Mouse (Mus musculus): Measurements from ENCODE around the gene Slc23a2.
A peak's percentile ranks its signal among the peaks of the same experiment; 100 is the strongest.

Slc23a2 gene

DNA sequence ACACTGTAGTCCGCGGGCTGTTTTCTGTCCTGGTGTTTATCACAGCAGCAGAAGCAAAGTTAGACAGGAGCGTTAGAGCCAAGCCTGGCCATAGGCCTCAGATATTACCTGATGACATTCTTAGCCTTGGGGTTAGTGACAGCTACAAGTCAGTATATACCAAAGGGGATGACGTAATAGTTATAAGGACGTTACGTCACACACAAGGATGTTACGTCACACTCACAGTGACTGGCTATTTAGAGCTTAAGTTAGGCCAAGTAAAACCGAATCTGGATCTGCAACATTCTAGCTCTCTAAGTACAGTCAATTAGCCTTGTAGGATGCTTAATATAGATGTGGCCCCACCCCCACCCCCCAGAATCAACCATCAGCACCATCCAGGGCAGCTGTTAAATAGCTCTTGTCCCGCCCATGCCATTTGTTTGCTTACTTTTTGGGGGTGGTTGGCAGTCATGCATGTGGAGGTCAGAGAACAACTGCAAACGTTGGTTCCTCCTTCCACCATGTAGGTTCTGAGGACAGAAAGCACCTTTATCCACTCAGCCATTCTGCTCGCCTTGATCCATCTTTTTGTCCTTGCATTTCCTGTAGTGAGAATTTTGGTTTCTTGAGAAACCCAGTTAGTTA is 96.7 kb downstream of the Slc23a2 start:
- no peak for ATAC-seq (ENCODE audit: low TSS enrichment)

GRCm38 (mm10) chr2:132047364-132047763 is 97.5 kb downstream of the Slc23a2 start:
- no peak for ATAC-seq (ENCODE audit: low TSS enrichment)

GRCm38 (mm10) chr2:132046659-132047058 is 98.2 kb downstream of the Slc23a2 start:
- no peak for ATAC-seq (ENCODE audit: low TSS enrichment)

GRCm38 (mm10) chr2:132044320-132045274 is 100.3 kb downstream of the Slc23a2 start:
- ATAC-seq (ENCODE audit: low TSS enrichment): no peak

- ATAC-seq (ENCODE audit: low TSS enrichment): peak; percentile 48
Observed at GRCm38 (mm10) chr2:132043101-132043621, 101.7 kb downstream of the Slc23a2 start.

GRCm38 (mm10) chr2:132039894-132040293 is 105.0 kb downstream of the Slc23a2 start:
- peak; percentile 46; the same call in 1 of the 2 replicates for ATAC-seq (ENCODE audit: low TSS enrichment)

DNA sequence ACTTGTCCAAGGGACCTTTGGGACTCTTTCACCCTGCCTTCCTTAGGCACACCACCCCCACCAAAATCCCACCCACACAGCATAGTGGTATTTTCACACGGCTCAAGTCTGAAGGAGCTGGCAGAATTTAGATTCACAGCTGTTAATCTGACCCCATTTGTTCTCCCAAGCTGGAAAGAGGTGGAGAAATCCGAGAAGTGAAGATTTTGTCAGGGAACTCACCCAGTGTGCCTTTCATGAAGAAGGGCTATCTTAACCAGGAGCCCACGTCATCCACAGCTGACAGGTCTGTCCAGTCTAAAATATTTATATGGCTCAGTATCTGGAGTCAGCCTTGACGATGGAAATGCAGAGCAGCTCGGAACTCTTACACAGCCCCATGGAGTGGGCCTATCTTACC is 108.6 kb downstream of the Slc23a2 start:
- ATAC-seq (ENCODE audit: low TSS enrichment): peak; percentile 13; the same call in 1 of the 2 replicates

GRCm38 (mm10) chr2:132035470-132035835 is 109.5 kb downstream of the Slc23a2 start:
- no peak for ATAC-seq (ENCODE audit: low TSS enrichment)

DNA sequence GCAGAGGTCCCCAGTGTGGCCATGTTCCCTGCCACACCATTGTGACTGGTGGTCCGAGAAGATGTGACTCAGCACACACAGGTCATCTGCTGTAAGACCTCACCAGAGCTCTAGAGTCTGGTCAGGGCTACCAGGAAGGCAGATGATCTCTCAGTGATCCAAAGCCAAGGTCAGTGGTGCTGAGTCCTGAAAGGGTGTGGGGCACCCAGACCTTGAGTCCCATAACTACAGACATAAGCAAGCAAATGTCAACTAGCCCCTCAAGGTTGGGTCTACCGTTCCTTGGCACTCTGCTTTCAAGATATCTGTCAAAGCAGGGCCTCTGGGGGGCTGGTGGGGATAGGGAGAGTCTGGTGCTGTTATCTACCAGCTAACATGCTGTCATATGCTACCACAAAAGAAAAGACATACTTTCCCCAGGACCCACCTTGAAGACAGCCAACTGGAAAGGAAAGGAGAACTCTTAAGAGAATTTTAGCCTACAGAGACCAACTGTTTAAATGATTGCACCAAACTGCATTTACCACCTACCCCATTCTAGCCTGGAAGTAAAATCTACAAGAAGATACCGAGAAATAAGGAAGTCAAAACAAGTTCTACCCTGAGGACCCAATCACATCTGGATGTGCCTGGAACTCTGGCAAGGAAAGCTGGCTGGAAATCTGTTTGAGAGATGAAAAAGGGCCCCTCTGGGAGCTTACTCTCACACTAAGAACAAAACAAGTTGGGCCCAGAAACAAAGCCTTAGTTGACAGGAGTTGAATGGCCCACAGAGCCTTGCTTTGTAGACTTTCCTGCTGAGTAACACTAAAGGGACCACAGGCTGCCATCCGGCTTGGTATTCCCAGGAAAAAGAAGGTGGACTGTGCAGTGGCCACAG is 110.1 kb downstream of the Slc23a2 start:
- ATAC-seq (ENCODE audit: low TSS enrichment): no peak

DNA sequence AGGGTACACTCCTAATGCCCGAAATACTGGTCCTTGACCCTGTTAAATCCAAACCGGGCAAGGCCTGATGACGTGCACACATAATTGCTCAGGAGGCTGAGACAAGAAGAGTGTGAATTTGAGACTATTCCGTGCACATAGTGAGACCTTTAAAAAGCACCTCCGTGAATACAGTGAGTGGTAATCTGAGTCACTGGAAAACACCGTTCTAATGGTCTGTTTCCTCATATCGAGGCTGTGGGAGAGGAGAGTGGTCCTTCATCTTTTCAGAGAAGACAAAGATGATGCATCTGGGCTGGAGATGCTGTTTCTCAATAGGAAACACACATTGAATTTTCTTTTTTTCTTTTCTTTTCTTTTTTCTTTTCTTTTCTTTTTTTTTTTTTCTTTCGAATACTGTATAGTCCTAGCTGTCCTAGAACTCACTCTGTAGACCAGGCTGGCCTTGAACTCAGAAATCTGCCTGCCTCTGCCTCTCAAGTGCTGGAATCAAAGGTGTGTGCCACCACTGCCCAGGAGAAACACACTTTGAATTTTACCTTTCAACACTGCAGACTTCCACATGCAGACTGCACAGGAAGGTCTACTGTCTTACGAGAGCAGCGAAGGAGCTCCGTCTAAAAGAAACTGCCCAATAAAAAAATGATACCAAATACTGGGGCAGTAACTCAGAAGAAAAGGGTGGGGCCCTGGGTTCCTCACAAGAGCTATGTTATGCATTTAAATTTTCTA is 113.4 kb downstream of the Slc23a2 start:
- ATAC-seq (ENCODE audit: low TSS enrichment): no peak

DNA sequence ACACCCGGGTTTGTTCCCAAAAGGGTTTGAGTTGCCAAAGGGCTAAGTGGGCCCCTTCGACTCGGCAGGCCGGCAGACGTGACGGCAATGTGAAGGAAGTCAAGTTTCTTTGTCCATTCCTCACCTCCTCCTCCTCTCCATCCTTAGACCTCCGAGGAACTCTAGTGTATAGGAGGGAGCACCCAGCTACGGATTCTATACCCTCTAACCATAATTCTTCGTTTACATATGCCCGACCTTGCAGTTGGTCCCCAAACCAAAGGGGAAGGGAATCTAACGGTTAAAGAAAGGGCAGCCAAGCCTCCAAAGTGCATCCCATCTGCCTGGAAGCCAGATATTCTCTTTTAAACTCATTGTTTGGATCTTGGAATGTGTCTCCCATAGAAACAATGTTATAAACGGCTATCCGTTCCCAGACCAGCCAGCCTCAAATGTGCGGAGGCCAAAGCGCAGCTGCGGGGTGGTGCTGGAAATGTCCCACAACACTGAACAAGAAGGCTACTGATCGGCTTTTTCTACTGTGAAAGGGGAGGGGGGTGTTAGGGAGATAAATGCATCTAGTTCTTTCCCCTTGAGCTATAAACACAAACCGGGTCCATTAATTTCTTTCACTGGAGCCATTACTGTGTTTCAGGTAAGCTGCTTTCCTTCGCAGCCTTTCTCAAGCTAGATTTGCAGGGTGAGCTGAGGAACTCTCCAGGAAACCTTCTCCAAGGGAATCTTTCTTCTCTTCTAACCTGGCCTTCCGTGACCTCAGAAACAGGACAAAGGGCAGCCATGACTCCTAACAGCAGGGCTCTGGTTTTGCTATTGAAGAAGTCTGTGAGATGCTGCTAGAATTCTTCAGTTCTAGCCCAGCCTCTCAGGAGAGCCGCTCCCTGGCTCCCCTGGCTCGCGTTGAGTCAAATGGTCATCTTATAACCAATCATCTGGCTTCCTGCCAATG is 114.2 kb downstream of the Slc23a2 start:
- ATAC-seq (ENCODE audit: low TSS enrichment): peak; percentile 31

GRCm38 (mm10) chr2:132029646-132030417 is 115.1 kb downstream of the Slc23a2 start, which contains the start of gene Rassf2:
Gene Rassf2, minus strand, starts transcription at chr2:132030258.
- ATAC-seq (ENCODE audit: low TSS enrichment): peak; percentile 53

DNA sequence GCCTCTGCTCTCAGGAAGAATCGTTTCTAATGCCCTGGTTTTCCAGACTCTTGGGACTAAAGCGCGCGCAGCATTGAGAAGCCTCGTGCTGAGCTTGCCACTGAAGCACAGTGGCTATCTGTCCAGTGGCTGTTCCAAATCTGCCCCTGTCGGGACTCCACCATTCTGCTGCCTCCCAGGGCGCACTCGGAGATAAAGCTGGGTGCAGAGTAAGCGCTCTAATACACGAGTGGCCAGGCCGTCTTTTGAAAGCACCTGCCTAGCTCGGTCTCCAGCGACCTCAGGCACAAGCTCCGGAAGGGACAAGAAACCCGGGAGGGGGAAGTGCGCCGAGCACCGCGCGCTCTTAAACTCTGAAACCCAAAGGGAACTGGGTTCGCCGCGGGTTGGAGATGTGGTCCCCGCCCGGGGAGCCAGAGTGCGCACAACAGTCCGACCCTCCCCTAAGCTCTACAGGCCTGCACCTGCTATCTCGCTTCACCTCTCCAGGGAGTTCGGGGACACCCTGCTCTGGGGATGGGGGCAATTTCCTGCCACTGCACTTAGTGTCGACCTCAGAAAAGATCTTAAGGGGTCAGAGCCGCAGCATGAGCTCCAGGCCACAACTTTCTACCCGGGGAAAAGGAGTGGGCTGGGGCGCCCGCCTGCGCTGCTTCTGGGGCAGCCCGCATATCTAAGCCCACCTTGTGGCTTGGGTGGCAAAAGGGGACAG is 115.9 kb downstream of the Slc23a2 start:
- ATAC-seq (ENCODE audit: low TSS enrichment): peak; percentile 4; the same call in 1 of the 2 replicates

DNA sequence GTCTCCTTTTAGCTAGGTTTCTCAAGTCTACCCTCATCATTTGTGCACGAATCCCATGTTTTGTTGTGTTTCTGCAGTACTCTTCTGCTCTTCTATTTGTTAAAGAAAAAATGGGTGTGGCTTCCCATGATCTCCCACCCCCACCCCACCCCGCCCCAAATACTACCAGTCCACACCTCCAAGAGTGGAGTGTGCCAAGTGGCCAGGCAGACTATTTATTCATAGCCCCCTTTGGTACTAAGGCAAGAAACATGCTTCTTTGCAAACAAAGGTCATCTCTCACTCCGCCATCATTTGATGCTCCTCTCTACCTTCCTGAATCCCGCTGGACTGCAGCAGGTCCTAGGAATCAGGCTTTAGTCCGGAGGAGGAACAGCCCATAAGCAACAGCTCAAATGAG is 116.8 kb downstream of the Slc23a2 start:
- ATAC-seq (ENCODE audit: low TSS enrichment): no peak

- 0 out of 2 replicates have a peak, but pooled peaks have one; percentile 3 for ATAC-seq (ENCODE audit: low TSS enrichment)
Observed at GRCm38 (mm10) chr2:132027366-132027765, 117.5 kb downstream of the Slc23a2 start.

DNA sequence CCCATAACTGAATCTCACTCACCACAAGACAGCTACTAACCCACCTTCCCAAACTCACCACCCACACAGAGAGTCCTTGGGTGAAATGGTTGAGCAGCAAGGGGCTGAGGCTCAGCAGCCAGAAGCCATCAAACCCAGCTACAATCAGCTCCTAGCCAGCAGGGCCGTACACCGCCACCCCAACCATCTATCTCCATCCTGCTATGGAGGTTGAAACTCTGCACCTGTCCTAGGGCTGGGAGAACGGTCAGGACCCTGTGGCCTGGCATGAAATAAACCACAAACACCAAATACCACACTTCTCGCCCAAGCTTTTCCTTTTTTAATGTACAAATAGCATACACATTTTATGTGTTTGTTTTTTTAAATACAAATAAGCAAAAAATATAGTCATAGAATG is 120.9 kb downstream of the Slc23a2 start:
- ATAC-seq (ENCODE audit: low TSS enrichment): no peak

- no peak for ATAC-seq (ENCODE audit: low TSS enrichment)
Observed at GRCm38 (mm10) chr2:132022621-132023020, 122.3 kb downstream of the Slc23a2 start.

DNA sequence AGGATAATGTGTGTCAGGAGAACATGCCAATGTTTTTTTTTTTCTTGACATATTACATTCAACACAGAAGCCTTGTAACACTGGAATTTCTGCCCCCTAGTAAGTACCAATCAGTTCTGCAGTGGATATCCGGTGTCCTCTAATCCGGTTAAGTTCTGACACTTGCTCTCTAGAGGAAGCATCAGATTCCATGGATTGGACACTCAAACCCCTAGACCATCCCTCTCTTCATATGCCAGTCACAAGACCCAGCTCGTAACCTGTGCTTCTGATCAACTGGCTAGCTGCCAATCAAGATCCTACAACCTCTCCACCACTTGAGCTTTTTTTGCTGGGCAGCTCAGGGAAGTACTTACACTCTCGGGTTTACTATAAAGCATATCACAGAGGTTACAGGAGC is 123.3 kb downstream of the Slc23a2 start:
- ATAC-seq (ENCODE audit: low TSS enrichment): no peak
